Mouse (Mus musculus) ES-Bruce4 (cell line): ENCODE data around the gene Gm7173. TPM values are rescaled to one million over a fixed set of nuclear protein-coding genes. Genes with fewer than 3 reads are reported as not detected.
A peak's percentile ranks its signal among the peaks of the same experiment; 100 is the strongest.

Source experiments
- H3K27ac ChIP-seq: 2 replicates; pipeline ENCODE4 v1.5.1; 2012; ENCODE audit warnings: low read length, inconsistent platforms; ENCODE audit not compliant: insufficient read depth
- H3K27me3 ChIP-seq: 2 replicates; pipeline ENCODE4 v1.6.1; 2012; ENCODE audit warnings: mild to moderate bottlenecking, low read length, inconsistent platforms; ENCODE audit not compliant: control insufficient read depth, poor library complexity, insufficient read depth, severe bottlenecking
- H3K36me3 ChIP-seq: 2 replicates; pipeline ENCODE4 v1.6.1; 2012; ENCODE audit warnings: inconsistent platforms, mild to moderate bottlenecking, low read length, moderate library complexity; ENCODE audit not compliant: control insufficient read depth, poor library complexity, insufficient read depth, severe bottlenecking
- H3K4me1 ChIP-seq: one replicate; pipeline ENCODE4 v1.8.1; 2011; ENCODE audit warnings: low read length; ENCODE audit not compliant: control insufficient read depth, insufficient read depth
- H3K4me3 ChIP-seq: 2 replicates; pipeline ENCODE4 v1.5.1; 2011; ENCODE audit warnings: low read depth, mild to moderate bottlenecking, low read length
- H3K9ac ChIP-seq: 2 replicates; pipeline ENCODE4 v1.6.1; 2012; ENCODE audit warnings: low read depth, mild to moderate bottlenecking, inconsistent platforms; ENCODE audit not compliant: poor library complexity, severe bottlenecking
- H3K9me3 ChIP-seq: replicated peaks from 2 replicates; pipeline ENCODE4 v1.6.1; 2012; ENCODE audit warnings: mild to moderate bottlenecking, low read length, inconsistent platforms; ENCODE audit not compliant: control insufficient read depth, poor library complexity, insufficient read depth, severe bottlenecking
- CTCF ChIP-seq: IDR thresholded peaks from one replicate; pipeline ENCODE4 v1.8.1; 2011; ENCODE audit warnings: low read depth, low read length
- EP300 ChIP-seq: IDR thresholded peaks from 2 replicates; pipeline ENCODE4 v1.6.1; 2011; ENCODE audit warnings: low read depth, low read length; ENCODE audit not compliant: insufficient read depth
- POLR2A ChIP-seq: IDR thresholded peaks from one replicate; pipeline ENCODE4 v1.8.1; 2011; ENCODE audit warnings: low read length; ENCODE audit not compliant: insufficient read depth
- polyA plus RNA-seq: library from polyadenylated mRNA; stranded (reverse); fragments of >200 nt; gene quantifications from 2 replicates; pipeline ENCODE4 v1.2.4, GENCODE M21; 2011; ENCODE audit warnings: low read depth; ENCODE audit not compliant: missing spikeins, insufficient read depth, insufficient read length

Gm7173 gene
- polyA plus RNA-seq: 1.6 TPM in 2 replicates

DNA sequence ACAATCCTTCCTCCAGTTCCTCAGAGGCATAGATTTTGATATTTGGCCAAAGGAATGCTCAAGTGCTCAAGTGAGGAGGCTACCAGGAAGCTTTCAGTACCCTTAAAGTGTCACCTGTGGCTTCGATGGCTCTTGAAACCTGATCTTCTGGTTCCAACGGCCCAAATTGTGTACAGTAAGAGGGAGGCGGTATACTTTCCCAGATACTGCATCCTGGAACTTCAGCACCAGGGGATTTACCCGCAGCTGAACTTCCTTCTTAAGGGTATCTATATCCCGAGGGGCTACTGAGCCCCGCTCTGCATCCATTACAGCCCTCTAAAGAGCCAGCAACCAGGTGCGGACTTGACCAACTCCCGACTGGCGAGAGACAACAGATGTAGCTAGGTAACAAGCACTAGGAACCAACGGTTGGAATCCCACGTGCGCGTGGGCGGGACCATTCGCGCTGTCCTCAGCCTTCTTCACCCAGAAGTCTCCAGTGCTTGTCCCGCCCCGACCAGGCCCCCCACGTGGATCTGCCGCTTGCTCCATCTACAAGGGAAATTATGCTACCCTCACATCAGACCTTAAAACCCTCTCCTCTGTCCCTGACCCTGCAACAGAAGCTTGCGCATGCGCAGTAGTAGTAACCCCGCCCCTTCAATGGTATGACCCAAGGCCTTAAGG is at the start of gene Gm7173:
Gene Gm7173 (minus strand): TSS at position 309 of the 669 bp plus-strand sequence.
- Histone ChIP-seq H3K27ac (no peak within 1 kb of the TSS), H3K9me3 (no peaks in the 10 kb centered on the region), H3K36me3 (no peaks in the 10 kb centered on the region), H3K4me3 (peak within 1 kb of the TSS; percentile 34), H3K27me3 (no peaks in the 10 kb centered on the region), H3K4me1 (no peaks in the 10 kb centered on the region), H3K9ac (no peak within 1 kb of the TSS)
- TF ChIP-seq POLR2A (no peak), CTCF (no peak), EP300 (no peak)

DNA sequence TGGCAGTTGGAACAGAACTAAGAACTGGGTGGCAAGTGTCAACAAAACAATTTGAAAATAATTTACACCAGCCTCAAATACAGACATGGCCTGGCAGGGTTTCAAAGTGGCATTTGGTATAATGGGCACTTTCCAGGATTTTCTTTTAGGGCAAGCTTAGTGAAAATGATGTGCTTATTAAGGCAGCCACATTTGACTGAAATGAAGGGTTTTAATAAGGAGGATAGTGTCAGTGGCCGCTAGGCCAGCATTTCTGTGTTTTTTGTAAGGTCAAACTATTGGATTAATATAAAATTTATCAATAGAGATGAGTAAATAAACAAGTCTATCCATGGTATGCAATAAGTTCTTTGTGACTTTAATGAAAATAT is 546 bp upstream of the Gm7173 start:
- TF ChIP-seq CTCF: no peak
- TF ChIP-seq EP300: no peak
- no peak for TF ChIP-seq POLR2A
- H3K27ac ChIP-seq: no peak overlapping the region
- no peak overlapping the region for H3K9ac ChIP-seq
- no peaks in the 10 kb centered on the region for H3K9me3 ChIP-seq
- no peaks in the 10 kb centered on the region for H3K27me3 ChIP-seq
- peak overlapping the region; percentile 34; the same call in 1 of the 2 replicates for H3K4me3 ChIP-seq
- H3K36me3 ChIP-seq: no peaks in the 10 kb centered on the region
- no peaks in the 10 kb centered on the region for H3K4me1 ChIP-seq

DNA sequence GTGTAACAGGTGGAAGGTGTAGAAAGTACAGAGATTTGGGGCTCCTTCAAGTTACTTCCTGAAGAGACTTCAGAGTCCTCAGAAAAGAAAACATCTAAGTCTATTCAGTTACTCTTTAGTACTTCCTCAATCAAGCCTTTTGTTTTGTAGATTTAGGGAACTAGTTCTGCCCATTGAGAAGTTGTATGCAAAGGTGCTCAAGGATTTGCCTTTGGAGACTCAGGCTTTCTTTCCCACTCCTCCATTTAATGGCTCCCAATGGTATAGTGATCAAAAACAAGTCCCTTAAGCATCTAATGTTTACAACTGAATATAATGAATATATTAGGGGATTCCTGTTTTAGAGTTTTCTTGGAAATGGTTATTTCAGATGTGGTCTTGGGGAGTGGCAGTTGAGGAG is 200.3 kb downstream of the Gm7173 start:
- no peaks in the 10 kb centered on the region for H3K27me3 ChIP-seq
- no peak overlapping the region for H3K4me3 ChIP-seq
- no peaks in the 10 kb centered on the region for H3K9me3 ChIP-seq
- TF ChIP-seq EP300 (no peak), CTCF (no peak), POLR2A (no peak)
- no peaks in the 10 kb centered on the region for H3K36me3 ChIP-seq
- no peaks in the 10 kb centered on the region for H3K4me1 ChIP-seq
- H3K9ac ChIP-seq: no peak overlapping the region
- H3K27ac ChIP-seq: no peak overlapping the region

Other genes starting within 250 kb of the Gm7173 start
- gene Mageb16, start 154.2 kb upstream of the Gm7173 start, polyA plus RNA-seq: 68.5 and 77.2 TPM in 2 replicates